Mouse (Mus musculus) cerebral cortex, adult 2 months (tissue): Measurements from ENCODE around the gene Hivep2.

ENCODE experiments used
- whole genome bisulfite sequencing: fragments of 180-500 bp; shearing (Covaris S2); methylation state at CpG from one replicate; pipeline ENCODE4 v1.1.7; 2018; 5-methylcytosine and 5-hydroxymethylcytosine counted together

The Hivep2 gene

DNA sequence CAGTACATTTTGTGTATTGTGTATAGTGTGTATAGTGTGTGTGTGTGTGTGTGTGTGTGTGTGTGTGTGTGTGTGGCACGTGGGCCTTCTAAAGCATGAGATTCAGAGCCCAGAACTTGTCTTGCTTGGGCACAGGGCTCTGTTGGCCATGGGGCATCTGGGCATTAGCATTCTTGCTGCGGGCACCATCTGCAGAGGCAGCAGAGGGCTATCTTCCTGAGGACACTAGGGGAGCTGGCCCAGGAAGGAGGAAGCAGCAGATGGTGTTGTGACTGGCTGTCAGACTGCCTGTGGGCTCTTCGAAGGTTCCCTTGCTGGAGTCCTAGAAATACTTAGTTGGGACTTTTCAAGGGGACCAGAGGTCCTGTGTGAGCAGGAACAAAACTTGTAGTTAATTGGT, 116.4 kb downstream of the Hivep2 start:
- 28% methylated on average over 3 of the region's 3 CpGs for WGBS

DNA sequence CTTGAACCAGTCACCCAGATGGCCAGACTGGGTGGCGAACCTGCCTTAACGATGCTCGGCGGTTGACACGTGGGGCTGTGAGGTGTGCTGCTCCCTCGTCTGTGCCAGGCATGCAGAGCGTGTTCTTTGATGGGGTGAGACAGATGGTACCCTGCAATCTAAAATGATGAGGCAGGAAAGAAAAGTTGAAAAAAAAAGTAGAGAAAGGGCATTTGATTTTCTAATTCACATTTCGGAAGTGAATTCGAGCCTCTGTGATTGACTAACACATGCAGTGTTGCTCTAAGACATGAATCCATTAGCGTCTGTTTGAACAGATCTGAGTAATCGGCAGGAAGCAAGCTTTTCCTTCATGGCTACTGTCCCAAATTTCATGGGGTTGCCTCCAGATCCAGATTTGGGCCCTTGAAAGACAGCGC, 119.4 kb downstream of the Hivep2 start:
- WGBS: 32% methylated on average over 12 of the region's 12 CpGs

GRCm38 (mm10) chr10:14085882-14086515, 120.1 kb downstream of the Hivep2 start:
- WGBS: 40% methylated on average over 10 of the region's 10 CpGs

- WGBS: 62% methylated on average over 7 of the region's 7 CpGs
Measured at GRCm38 (mm10) chr10:14087316-14087715, 121.4 kb downstream of the Hivep2 start.

DNA sequence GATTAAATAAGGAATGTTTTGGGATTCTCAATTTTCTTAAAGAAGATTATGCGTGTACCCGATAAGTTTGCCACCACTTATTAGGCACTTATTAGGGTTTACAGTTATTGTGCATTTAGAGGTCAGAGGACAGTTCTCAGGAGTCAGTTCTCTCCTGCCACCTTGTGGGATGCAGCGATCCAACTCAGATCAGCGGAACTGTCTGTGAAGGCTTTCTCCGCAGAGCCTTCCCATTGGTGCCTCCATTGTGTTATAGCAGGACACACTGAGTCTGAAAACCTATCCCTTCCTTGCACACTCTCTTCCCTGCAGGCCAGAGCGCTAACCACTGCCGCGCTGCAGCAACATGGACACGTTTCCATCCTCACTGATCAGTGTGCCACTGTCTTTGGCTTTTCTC, 123.6 kb downstream of the Hivep2 start:
- WGBS: 64% methylated on average over 9 of the region's 9 CpGs

GRCm38 (mm10) chr10:14094033-14094432, 128.2 kb downstream of the Hivep2 start:
- WGBS: 86% methylated on average over 4 of the region's 4 CpGs

- WGBS: 83% methylated on average over 3 of the region's 3 CpGs
Measured at GRCm38 (mm10) chr10:14096045-14096444, 130.2 kb downstream of the Hivep2 start.

DNA sequence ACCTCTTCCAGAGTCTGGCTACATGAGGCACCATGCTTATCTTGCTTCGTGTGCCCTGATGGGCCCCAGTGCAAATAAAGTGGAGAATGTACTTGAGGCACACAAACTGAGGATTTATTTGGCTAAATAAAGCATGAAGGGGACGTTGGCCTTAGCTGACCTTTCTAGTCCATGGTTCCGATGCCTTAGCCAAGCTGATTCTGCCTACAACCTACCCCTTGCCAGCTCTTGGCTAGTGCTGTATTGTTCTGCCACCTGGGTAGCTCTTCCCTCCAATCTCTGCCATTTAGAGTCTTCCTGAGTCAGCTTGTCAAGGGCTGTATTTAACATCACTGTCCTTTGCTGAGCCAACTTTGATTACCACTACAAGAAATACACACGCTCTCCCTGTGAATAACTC, 133.3 kb downstream of the Hivep2 start:
- 45% methylated on average over 4 of the region's 4 CpGs for WGBS

DNA sequence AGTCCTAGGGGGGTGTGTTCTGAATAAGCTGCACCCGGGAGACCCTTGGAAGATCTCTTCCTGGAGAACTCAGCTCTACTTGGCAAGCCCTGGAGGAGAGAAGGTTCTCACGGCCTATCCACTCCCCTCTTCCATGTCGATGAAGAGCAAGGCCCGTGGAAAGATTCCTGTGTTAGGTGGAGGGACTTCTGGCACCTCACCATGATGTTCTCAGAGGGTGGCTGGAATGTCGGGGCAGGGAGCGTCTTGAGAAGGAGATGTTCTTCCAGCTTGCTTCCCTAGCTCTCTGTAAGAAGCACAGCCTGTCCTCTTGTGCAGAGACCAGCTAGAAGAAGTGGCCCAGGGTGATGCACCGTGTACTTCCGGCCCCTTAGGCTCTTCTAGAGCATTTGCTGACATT, 134.2 kb downstream of the Hivep2 start:
- WGBS: 78% methylated on average over 8 of the region's 8 CpGs

- WGBS: 75% methylated on average over 3 of the region's 3 CpGs
Measured at GRCm38 (mm10) chr10:14100847-14101246, 135.0 kb downstream of the Hivep2 start.

GRCm38 (mm10) chr10:14101966-14102365, 136.1 kb downstream of the Hivep2 start:
- 51% methylated on average over 5 of the region's 5 CpGs for WGBS

DNA sequence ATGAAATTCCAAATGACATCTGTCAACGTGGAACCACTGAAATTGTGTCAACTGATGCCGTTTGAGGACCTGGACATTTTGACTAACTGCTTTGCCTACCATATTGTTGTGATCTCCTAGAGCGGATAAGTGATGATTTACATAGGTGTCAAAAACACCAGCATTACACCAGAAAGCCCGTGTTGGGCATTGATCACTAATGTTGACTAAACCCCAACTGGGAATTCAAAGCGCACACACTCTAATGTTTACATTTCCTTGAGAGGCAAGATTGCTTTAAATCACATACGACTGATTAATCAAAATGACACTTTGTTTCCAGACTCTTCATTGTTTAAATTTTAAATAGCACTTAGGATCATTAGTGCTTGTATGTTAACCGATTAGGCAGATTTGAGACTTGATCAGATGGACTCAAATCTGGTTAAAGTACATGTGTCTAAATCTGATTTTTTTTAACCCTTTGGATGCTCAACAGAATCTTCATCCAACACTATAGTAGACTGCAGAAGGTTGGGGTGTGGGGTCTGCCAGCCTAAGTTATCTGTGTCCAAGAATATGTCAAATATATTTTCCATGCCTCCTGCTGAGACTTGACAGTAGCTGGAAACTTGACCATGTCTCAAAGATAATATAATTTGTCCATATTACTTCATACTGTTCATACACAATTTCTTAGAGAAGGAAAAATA, 142.3 kb downstream of the Hivep2 start:
- 64% methylated on average over 7 of the region's 7 CpGs for WGBS

- WGBS: 54% methylated on average over 4 of the region's 4 CpGs
Measured at GRCm38 (mm10) chr10:14115846-14116245, 150.0 kb downstream of the Hivep2 start.

GRCm38 (mm10) chr10:14116978-14117377, 151.1 kb downstream of the Hivep2 start:
- 54% methylated on average over 5 of the region's 5 CpGs for WGBS

GRCm38 (mm10) chr10:14119201-14119600, 153.3 kb downstream of the Hivep2 start:
- 63% methylated on average over 5 of the region's 5 CpGs for whole genome bisulfite sequencing

GRCm38 (mm10) chr10:14120512-14120911, 154.6 kb downstream of the Hivep2 start:
- WGBS: 46% methylated on average over 3 of the region's 3 CpGs

- 82% methylated on average over 12 of the region's 12 CpGs for WGBS
Measured at GRCm38 (mm10) chr10:14127826-14128225, 162.0 kb downstream of the Hivep2 start.

- 59% methylated on average over 8 of the region's 8 CpGs for WGBS
Measured at GRCm38 (mm10) chr10:14130270-14130669, 164.4 kb downstream of the Hivep2 start.

- 59% methylated on average over 13 of the region's 13 CpGs for WGBS
Measured at GRCm38 (mm10) chr10:14131307-14131706, 165.4 kb downstream of the Hivep2 start.

DNA sequence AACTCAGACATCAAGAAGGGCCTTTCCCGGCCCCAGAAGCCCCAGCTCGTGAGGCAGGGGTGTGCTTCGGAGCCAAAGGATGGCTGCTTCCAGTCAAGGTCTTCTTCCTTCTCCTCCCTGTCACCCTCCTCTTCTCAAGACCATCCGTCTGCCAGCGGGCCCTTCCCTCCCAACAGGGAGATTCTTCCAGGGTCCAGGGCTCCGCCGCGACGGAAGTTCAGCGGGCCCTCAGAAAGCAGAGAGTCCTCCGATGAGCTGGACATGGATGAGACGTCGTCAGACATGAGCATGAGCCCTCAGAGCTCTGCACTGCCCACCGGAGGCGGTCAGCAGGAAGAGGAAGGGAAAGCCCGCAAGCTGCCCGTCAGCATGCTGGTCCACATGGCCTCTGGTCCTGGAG, 166.2 kb downstream of the Hivep2 start:
- WGBS: 89% methylated on average over 17 of the region's 17 CpGs

DNA sequence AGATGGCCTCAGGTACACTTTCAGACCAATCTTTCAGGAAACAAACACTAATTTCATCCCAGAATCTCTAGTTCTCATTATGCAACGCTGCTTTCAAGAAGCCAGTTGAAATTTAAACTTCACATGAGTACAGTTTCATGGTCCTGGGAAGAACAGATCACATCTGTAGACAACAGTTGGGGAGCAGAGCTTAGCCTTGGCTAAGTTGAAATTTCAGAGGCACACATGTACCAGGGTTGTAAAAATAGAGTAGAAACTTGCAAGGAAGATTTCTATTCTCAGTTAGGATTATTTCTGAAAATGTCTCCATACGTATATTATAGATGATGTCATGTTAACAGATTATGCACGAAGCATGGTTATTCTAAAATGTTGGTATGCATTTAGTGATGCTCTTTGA, 172.8 kb downstream of the Hivep2 start:
- WGBS: 47% methylated on average over 3 of the region's 3 CpGs

DNA sequence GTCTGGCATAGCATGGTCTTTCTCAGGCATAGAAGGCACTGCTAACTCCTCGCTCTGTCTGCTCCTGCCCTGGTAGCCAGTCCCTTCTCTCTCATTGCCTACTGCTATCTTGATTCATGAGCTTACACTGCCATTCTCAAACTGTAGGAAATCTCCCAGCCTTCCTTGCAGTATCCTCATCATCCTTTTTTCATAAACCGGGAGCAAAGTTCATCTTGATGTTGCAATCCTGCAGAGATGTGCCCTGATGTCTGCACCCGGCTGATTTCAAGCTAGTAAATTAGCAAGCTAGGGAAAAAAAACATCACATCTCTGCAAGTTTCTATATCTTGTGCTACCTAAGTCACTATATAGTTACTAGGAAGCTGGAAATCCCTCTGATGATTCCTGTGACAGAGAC, 179.0 kb downstream of the Hivep2 start:
- 76% methylated on average over 3 of the region's 3 CpGs for WGBS

GRCm38 (mm10) chr10:14164829-14165228, 199.0 kb downstream of the Hivep2 start:
- WGBS: 47% methylated on average over 7 of the region's 7 CpGs
